Mouse (Mus musculus) heart, adult 10 weeks (tissue): ENCODE measurements around the gene Otud6a. TPM values are rescaled to one million over a fixed set of nuclear protein-coding genes. Genes with fewer than 3 reads are reported as not detected.

Source experiments
- polyA plus RNA-seq: library from polyadenylated mRNA; stranded (reverse); fragments of 350-450 nt; fragmentation: Illumina TruSeq; extraction: RNeasy Lipid Tissue Mini Kit (QIAGEN cat#74804); gene quantifications from one replicate; pipeline ENCODE4 v1.2.3, GENCODE M21; 2014; ENCODE audit warnings: low read depth, low replicate concordance

The Otud6a gene
- polyA plus RNA-seq = not detected

GRCm38 (mm10) chrX:100428693-100429092 lies at the start of gene Otud6a:
Otud6a (plus strand) TSS chrX:100429013.

DNA sequence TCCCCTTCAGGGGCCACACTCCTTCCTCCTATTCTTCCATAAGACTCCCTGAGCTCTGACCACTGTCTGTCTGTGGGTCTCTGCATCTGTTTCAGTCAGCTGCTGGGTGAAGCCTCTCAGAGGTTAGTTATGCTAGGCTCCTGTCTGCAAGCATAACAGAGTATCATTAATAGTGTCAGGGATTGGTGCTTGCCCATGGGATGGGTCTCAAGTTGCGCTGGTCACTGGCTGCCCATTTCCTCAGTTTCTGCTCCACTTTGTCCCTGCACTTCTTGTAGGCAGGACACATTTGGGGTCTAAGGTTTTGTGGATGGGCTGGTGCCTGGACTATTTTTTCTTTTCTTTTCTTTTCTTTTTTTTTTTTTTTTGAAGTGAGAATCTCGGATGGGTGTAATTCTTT lies 13.8 kb downstream of the Otud6a start, which contains the start of gene Awat2:
Awat2 (minus strand) TSS at position 101 of the 400 bp plus-strand sequence.

Other genes starting within 250 kb of the Otud6a start
- 0.29 TPM for gene Awat2, start 13.7 kb downstream of the Otud6a start, polyA plus RNA-seq
- 59.5 TPM for gene Igbp1, start 65.3 kb downstream of the Otud6a start, polyA plus RNA-seq
- gene Dgat2l6, start 95.8 kb downstream of the Otud6a start, polyA plus RNA-seq = not detected
- gene Awat1, start 143.2 kb downstream of the Otud6a start, polyA plus RNA-seq = not detected
- not detected for gene P2ry4, start 165.9 kb downstream of the Otud6a start, polyA plus RNA-seq
- not detected for gene Arr3, start 176.5 kb downstream of the Otud6a start, polyA plus RNA-seq
- gene Kif4, start 196.7 kb downstream of the Otud6a start, polyA plus RNA-seq = 0.13 TPM
- 33.0 TPM for gene Pdzd11, start 197.6 kb downstream of the Otud6a start, polyA plus RNA-seq